Mouse (Mus musculus) neural tube, embryonic 14.5 days (tissue): ENCODE data around the gene Dclk2. TPM values are rescaled to one million over a fixed set of nuclear protein-coding genes. Genes with fewer than 3 reads are reported as not detected.

Experiments used
- ATAC-seq: fragments of 200-750 bp; cut with Nextera tagmentation; 2 replicates; pipeline ENCODE4 v1.8.0; 2017; ENCODE audit warnings: low read depth, mild to moderate bottlenecking, moderate TSS enrichment, moderate library complexity
- H3K27ac ChIP-seq: fragments of 300-500 bp; sonication (generic); 2 replicates; pipeline ENCODE4 v1.5.1; 2014; ENCODE audit warnings: low read depth, mild to moderate bottlenecking, control low read depth, low read length, moderate library complexity, mixed read lengths
- H3K27me3 ChIP-seq: fragments of 300-500 bp; sonication (generic); 2 replicates; pipeline ENCODE4 v1.6.1; 2014; ENCODE audit warnings: low read length; ENCODE audit not compliant: control insufficient read depth, insufficient read depth
- H3K36me3 ChIP-seq: fragments of 300-500 bp; sonication (generic); 2 replicates; pipeline ENCODE4 v1.6.1; 2014; ENCODE audit warnings: low read length, mixed read lengths; ENCODE audit not compliant: control insufficient read depth, insufficient read depth
- H3K4me1 ChIP-seq: fragments of 300-500 bp; sonication (generic); 2 replicates; pipeline ENCODE4 v1.6.1; 2014; ENCODE audit warnings: low read length; ENCODE audit not compliant: control insufficient read depth, insufficient read depth
- H3K4me2 ChIP-seq: fragments of 300-500 bp; sonication (generic); 2 replicates; pipeline ENCODE4 v1.6.1; 2014; ENCODE audit warnings: mild to moderate bottlenecking, low read depth, low read length, control low read depth
- H3K4me3 ChIP-seq: fragments of 300-500 bp; sonication (generic); 2 replicates; pipeline ENCODE4 v1.5.1; 2014; ENCODE audit warnings: low read depth, low read length, control low read depth, mixed read lengths
- H3K9ac ChIP-seq: fragments of 300-500 bp; sonication (generic); replicated peaks from 2 replicates; pipeline ENCODE4 v1.6.1; 2014; ENCODE audit warnings: low read depth, mild to moderate bottlenecking, control low read depth, low read length, mixed read lengths
- H3K9me3 ChIP-seq: fragments of 300-500 bp; sonication (generic); 2 replicates; pipeline ENCODE4 v1.6.1; 2016; ENCODE audit warnings: low read length; ENCODE audit not compliant: control insufficient read depth
- WGBS: fragments of 180-500 bp; shearing (Covaris S2); extraction: QIAGEN DNeasy Blood & Tissue Kit; methylation state at CpG from one replicate; pipeline ENCODE4 v1.1.7; 2014; 5-methylcytosine and 5-hydroxymethylcytosine counted together
- polyA plus RNA-seq: library from polyadenylated mRNA; unstranded; fragments of >200 nt; fragmentation: Nextera tagmentation; extraction: Ambion mirVana; gene quantifications from 2 replicates; pipeline ENCODE4 v1.2.1, GENCODE M21; 2014

Dclk2 gene
- polyA plus RNA-seq, 1 experiment from 2014 or later: 75.5 TPM

- H3K36me3 ChIP-seq: no peaks in the 10 kb centered on the region
- H3K4me2 ChIP-seq: no peak overlapping the region
- H3K4me1 ChIP-seq: 0 out of 2 replicates have a peak, but pooled peaks cover 7% of the 10 kb centered on the region
- WGBS: 64% methylated on average over 1 of the region's 1 CpGs
- H3K27ac ChIP-seq: peak overlapping the region; percentile 60; the same call in 1 of the 2 replicates
- no peaks in the 10 kb centered on the region for H3K27me3 ChIP-seq
- no peak overlapping the region for H3K9ac ChIP-seq
- H3K4me3 ChIP-seq: no peak overlapping the region
- no peaks in the 10 kb centered on the region for H3K9me3 ChIP-seq
- no peak for ATAC-seq
Observed at GRCm38 (mm10) chr3:86759383-86759782, 161.3 kb downstream of the Dclk2 start.

GRCm38 (mm10) chr3:86758727-86759126, 161.9 kb downstream of the Dclk2 start:
- Histone ChIP-seq H3K9me3 (no peaks in the 10 kb centered on the region), H3K36me3 (no peaks in the 10 kb centered on the region), H3K4me3 (no peak overlapping the region), H3K4me2 (no peak overlapping the region; the same call in 1 of the 2 replicates), H3K27ac (no peak overlapping the region; the same call in 1 of the 2 replicates), H3K9ac (no peak overlapping the region), H3K4me1 (0 out of 2 replicates have a peak, but pooled peaks cover 7% of the 10 kb centered on the region), H3K27me3 (no peaks in the 10 kb centered on the region)
- ATAC-seq: no peak
- 80% methylated on average over 6 of the region's 6 CpGs for WGBS

GRCm38 (mm10) chr3:86756548-86756947, 164.1 kb downstream of the Dclk2 start:
- 92% methylated on average over 1 of the region's 1 CpGs for WGBS
- Histone ChIP-seq H3K9me3 (no peaks in the 10 kb centered on the region), H3K27me3 (no peaks in the 10 kb centered on the region), H3K36me3 (no peaks in the 10 kb centered on the region), H3K27ac (no peak overlapping the region), H3K4me2 (no peak overlapping the region), H3K4me1 (0 out of 2 replicates have a peak, but pooled peaks cover 7% of the 10 kb centered on the region), H3K4me3 (no peak overlapping the region), H3K9ac (no peak overlapping the region)
- no peak for ATAC-seq

- Histone ChIP-seq H3K4me3 (no peak overlapping the region), H3K4me1 (peaks cover 15% of the 10 kb centered on the region; the same call in 1 of the 2 replicates), H3K36me3 (no peaks in the 10 kb centered on the region), H3K9ac (no peak overlapping the region), H3K27me3 (no peaks in the 10 kb centered on the region), H3K4me2 (peak overlapping the region; percentile 0; the same call in 1 of the 2 replicates), H3K9me3 (no peaks in the 10 kb centered on the region), H3K27ac (peak overlapping the region; percentile 0; the same call in 1 of the 2 replicates)
- 65% methylated on average over 14 of the region's 14 CpGs for WGBS
- no peak for ATAC-seq
Observed at GRCm38 (mm10) chr3:86754595-86755557, 165.8 kb downstream of the Dclk2 start.

GRCm38 (mm10) chr3:86754178-86754577, 166.5 kb downstream of the Dclk2 start:
- H3K9me3 ChIP-seq: no peaks in the 10 kb centered on the region
- peak overlapping the region; percentile 0; the same call in 1 of the 2 replicates for H3K27ac ChIP-seq
- no peak for ATAC-seq
- no peak overlapping the region for H3K4me3 ChIP-seq
- H3K9ac ChIP-seq: 0 out of 2 replicates have a peak overlapping the region, but pooled peaks have one; percentile 2
- WGBS: 43% methylated on average over 6 of the region's 6 CpGs
- H3K4me2 ChIP-seq: peak overlapping the region; percentile 0; the same call in 1 of the 2 replicates
- peaks cover 17% of the 10 kb centered on the region; the same call in 1 of the 2 replicates for H3K4me1 ChIP-seq
- H3K36me3 ChIP-seq: no peaks in the 10 kb centered on the region
- H3K27me3 ChIP-seq: no peaks in the 10 kb centered on the region

DNA sequence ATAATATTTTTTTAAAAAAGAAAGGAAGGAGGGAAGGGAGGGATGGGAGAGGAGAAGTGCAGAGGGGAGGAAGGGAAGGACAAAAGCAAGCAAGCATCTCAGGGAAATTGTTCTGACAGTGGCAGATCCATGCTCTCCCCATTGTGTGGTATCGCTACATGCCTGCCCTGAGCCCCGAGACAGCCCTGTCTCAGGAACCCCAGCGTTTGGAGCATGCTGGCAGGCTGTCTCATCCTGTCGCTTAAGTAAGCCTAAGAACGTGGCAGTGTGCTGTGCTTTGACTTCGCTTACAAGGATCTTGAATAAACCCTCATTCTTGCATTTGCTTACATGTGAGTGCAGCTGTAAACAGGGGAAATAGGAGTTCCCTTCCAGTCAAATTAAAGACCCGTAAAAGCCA, 170.0 kb downstream of the Dclk2 start:
- Histone ChIP-seq H3K9me3 (no peaks in the 10 kb centered on the region), H3K4me1 (peaks cover 25% of the 10 kb centered on the region; the same call in 1 of the 2 replicates), H3K36me3 (no peaks in the 10 kb centered on the region), H3K9ac (0 out of 2 replicates have a peak overlapping the region, but pooled peaks have one; percentile 22), H3K27ac (peak overlapping the region; percentile 74), H3K4me3 (no peak overlapping the region), H3K4me2 (peak overlapping the region; percentile 32; the same call in 1 of the 2 replicates), H3K27me3 (no peaks in the 10 kb centered on the region)
- WGBS: 25% methylated on average over 7 of the region's 7 CpGs
- ATAC-seq: peak; percentile 12; the same call in 1 of the 2 replicates

GRCm38 (mm10) chr3:86745769-86746512, 174.7 kb downstream of the Dclk2 start:
- Histone ChIP-seq H3K27me3 (no peaks in the 10 kb centered on the region), H3K9me3 (no peaks in the 10 kb centered on the region), H3K4me1 (peaks cover 28% of the 10 kb centered on the region; the same call in 1 of the 2 replicates), H3K4me3 (no peak overlapping the region), H3K4me2 (peak overlapping the region; percentile 31; the same call in 1 of the 2 replicates), H3K9ac (peak overlapping the region; percentile 32; the same call in 1 of the 2 replicates), H3K36me3 (no peaks in the 10 kb centered on the region), H3K27ac (peak overlapping the region; percentile 72)
- 31% methylated on average over 10 of the region's 10 CpGs for WGBS
- peak; percentile 85 for ATAC-seq

DNA sequence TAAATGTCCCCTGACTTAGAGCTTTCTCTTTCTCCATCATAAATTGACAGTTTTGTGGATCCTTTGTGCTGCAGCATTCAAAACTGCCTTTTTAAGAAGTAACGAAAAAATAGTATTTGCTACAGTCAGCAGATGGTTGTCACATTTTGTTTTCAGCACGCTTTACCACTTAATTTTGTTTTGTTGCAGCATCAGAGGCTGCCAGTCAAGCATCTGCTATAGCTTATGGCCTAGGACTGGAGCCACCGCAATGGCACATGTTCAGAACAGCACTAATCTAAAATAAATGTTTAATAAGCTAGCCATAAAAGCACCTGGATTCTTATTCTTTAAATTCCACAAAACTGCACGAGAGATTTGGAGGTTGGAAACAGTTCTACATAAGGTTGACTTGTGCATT, 175.3 kb downstream of the Dclk2 start:
- ATAC-seq: no peak
- 41% methylated on average over 4 of the region's 4 CpGs for WGBS

More for the DNA sequence above, 175.3 kb downstream of the Dclk2 start:
- Histone ChIP-seq H3K27me3 (no peaks in the 10 kb centered on the region), H3K36me3 (no peaks in the 10 kb centered on the region), H3K4me3 (no peak overlapping the region), H3K27ac (peak overlapping the region; percentile 72), H3K9ac (no peak overlapping the region), H3K4me2 (peak overlapping the region; percentile 12; the same call in 1 of the 2 replicates), H3K4me1 (peaks cover 23% of the 10 kb centered on the region; the same call in 1 of the 2 replicates), H3K9me3 (no peaks in the 10 kb centered on the region)
